Mouse (Mus musculus): ENCODE data around the gene Ctnnbl1. TPM values are rescaled to one million over a fixed set of nuclear protein-coding genes. Genes with fewer than 3 reads are reported as not detected.

Ctnnbl1 gene
- polyA plus RNA-seq, 1 experiment = 22.1 TPM

GRCm38 (mm10) chr2:157821259-157821658, 84.1 kb downstream of the Ctnnbl1 start:
- DNase-seq (ENCODE audit: low spot score) = no peak

DNA sequence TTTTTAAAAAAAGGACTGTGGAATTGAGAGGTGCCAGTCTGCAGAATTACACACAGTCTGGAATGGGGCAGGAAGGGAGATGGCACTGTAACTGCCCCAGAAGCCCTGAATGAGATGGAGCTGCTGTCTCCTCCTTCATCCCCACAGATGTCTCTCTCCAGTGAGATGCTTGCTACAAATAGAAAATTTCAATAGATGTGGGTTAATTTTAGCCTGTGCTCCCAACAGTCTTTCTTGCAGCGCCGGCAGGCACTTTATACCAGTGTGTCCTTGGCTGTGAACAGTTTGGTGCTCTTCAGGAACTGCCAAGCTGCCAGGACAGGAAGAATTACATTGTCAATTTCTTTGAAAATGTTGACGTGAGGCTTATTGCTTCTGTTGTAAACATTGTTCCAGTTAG, 86.3 kb downstream of the Ctnnbl1 start:
- no peak for DNase-seq (ENCODE audit: low spot score)

- DNase-seq (ENCODE audit: low spot score) = no peak
Measured at GRCm38 (mm10) chr2:157824249-157824648, 87.0 kb downstream of the Ctnnbl1 start.

GRCm38 (mm10) chr2:157830101-157830500, 92.9 kb downstream of the Ctnnbl1 start:
- no peak for DNase-seq (ENCODE audit: low spot score)

DNA sequence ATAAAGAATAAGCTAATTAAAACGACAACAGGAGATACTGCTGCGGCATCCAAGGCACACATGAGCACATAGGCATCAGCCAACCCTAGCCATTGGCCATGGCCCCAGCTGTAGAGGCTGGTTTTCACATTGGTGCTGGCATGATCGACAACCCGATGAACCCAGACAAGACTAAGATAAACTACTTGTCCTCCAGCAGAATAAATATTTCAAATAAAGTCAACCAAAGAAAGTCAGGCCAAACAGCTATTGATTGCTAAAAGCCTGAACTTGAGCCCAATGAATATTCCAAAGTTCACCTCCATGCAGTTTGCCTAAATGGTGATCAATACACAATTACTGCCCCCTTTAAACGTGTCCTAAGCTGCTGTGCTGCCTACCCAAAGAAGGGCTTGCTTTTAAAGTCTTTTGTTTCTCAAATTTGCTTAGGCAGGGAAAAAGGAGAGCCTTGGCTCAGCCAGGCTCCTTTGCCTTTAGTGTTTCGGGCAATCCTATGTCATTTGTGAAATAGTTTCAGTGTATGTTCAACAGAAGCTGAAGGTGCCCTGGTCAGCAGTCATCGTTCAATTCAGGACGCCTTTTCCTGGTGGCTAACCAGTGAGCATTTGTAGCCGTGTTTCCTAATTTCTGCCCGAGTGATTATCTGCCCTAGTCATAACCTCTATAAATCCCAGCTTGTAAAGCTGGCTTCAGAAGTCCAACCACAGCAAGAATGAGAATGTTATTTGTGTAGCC, 93.6 kb downstream of the Ctnnbl1 start:
- no peak for DNase-seq (ENCODE audit: low spot score)

- no peak for DNase-seq (ENCODE audit: low spot score)
Measured at GRCm38 (mm10) chr2:157837050-157837449, 99.8 kb downstream of the Ctnnbl1 start.

- no peak for DNase-seq (ENCODE audit: low spot score)
Measured at GRCm38 (mm10) chr2:157838206-157838923, 101.2 kb downstream of the Ctnnbl1 start.

- no peak for DNase-seq (ENCODE audit: low spot score)
Measured at GRCm38 (mm10) chr2:157840641-157841078, 103.5 kb downstream of the Ctnnbl1 start.

- no peak for DNase-seq (ENCODE audit: low spot score)
Measured at GRCm38 (mm10) chr2:157841121-157841520, 103.9 kb downstream of the Ctnnbl1 start.

- no peak for DNase-seq (ENCODE audit: low spot score)
Measured at GRCm38 (mm10) chr2:157844746-157845145, 107.5 kb downstream of the Ctnnbl1 start.

DNA sequence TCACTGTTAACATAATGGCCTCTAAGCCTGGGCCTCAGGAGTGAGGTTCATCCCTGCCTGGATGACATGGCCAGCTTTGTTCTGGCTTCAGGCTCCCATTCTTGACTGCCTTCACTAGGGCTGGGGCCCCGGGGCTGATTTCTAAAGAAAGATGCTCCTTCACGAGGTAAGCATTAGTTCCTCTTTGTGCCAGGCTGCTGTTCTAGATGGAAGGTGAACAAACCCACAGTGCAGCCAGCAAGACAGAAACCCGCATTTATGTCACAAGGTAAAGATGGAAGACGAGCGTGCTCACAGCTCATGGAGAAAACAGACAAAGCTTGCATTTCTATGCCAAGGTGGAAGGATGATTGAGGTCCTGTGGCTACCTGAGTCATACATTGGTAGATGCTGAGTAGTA, 108.6 kb downstream of the Ctnnbl1 start:
- peak; percentile 7 for DNase-seq (ENCODE audit: low spot score)

- DNase-seq (ENCODE audit: low spot score) = no peak
Measured at GRCm38 (mm10) chr2:157853135-157853534, 115.9 kb downstream of the Ctnnbl1 start.

DNA sequence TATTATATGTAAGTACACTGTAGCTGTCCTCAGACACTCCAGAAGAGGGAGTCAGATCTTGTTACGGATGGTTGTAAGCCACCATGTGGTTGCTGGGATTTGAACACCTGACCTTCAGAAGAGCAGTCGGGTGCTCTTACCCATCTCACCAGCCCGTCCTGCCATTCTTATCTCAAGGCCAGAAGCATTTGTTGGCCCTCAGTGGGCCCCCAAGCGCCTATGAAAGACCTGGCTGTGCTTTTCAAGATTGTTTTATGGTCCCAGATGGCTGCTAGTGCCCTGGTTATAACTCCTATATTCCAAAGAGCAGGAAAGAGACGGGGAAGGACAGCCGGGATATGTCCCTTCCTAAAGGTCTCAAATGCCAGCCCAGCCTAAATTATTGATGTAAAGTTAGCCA, 118.6 kb downstream of the Ctnnbl1 start:
- no peak for DNase-seq (ENCODE audit: low spot score)

DNA sequence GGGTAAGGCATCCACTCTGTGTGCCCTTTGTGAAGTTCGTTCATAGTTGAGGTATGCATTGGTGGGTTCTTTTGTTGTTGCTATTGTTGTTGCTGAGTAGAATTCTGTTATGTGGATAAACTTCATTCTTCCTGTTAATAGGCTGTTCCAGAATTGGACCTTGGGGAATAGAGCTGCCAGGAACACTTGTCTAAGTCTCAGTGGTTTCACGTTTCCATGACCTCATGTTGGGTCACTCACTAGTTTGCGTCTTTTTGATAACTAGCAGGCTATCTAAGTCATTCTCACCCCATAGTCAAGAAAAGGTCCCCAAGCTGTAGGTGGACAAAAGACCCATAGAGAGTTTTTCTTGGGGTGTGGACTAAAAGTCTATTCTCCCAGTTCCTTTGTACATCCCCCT, 120.3 kb downstream of the Ctnnbl1 start:
- DNase-seq (ENCODE audit: low spot score) = no peak

- DNase-seq (ENCODE audit: low spot score) = no peak
Measured at GRCm38 (mm10) chr2:157858317-157858716, 121.1 kb downstream of the Ctnnbl1 start.

GRCm38 (mm10) chr2:157859046-157859701, 122.0 kb downstream of the Ctnnbl1 start:
- no peak for DNase-seq (ENCODE audit: low spot score)

- DNase-seq (ENCODE audit: low spot score) = no peak
Measured at GRCm38 (mm10) chr2:157861273-157861944, 124.2 kb downstream of the Ctnnbl1 start.

- no peak for DNase-seq (ENCODE audit: low spot score)
Measured at GRCm38 (mm10) chr2:157862306-157862705, 125.1 kb downstream of the Ctnnbl1 start.

DNA sequence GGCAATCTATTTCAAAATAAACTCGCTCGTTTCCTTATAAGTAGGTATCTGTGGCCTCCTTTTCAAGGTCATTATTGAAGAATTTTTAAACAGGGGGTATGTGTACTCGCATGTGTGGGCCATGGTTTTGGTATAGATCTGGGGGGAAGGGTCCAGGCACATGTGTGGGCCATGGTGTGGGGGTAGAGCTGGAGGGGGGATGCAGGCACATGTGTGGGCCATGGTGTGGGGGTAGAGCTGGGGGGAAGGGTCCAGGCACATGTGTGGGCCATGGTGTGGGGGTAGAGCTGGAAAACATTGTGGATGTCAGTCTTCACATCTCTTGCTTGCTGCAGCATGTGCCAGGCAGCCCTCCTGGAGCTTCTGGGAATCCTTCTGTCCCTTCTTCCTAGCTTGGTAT, 129.9 kb downstream of the Ctnnbl1 start:
- no peak for DNase-seq (ENCODE audit: low spot score)

GRCm38 (mm10) chr2:157870247-157870646, 133.0 kb downstream of the Ctnnbl1 start:
- DNase-seq (ENCODE audit: low spot score) = no peak

DNA sequence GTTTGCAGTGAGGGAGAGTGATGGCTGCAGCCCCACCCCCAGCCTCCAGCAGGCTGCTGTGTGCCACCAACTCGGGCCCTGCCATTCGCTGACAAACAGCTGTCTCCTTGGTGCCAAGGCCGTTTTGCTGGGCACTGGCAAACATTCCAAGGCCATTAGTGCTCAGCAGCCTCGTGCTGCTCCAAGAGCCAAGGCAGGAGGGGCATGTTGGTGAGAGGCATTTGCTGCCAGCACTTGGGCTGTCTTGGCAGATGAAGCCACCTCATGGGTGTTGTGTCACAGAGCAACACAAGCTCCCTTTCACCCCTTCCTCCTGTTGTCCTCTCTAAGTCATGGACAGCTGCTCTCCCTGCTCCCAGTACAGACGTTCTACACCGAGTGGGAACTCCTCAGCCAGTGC, 136.0 kb downstream of the Ctnnbl1 start:
- no peak for DNase-seq (ENCODE audit: low spot score)

DNA sequence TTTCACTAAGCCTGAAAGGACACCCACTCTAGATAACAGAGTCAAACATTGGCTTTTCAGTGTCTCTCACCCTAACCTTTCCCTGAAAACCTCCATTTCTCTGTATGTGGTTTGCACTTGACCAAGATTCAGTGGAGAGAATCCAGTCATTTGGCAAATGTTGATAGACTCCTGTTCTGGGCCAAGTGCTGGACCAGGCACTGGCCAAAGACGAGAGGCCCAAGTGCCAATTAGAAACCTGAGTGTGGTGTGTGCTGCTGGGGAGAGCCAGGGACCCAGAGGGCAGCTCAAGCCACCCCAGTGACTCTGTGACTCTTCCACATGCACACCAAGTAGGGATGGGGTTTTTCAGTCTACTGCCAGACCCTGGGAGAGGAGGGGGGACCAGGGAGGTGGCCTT, 136.5 kb downstream of the Ctnnbl1 start:
- DNase-seq (ENCODE audit: low spot score) = no peak
